Mouse (Mus musculus): ENCODE measurements at regions not wholly inside any gene's neighbourhood (a gene's known extent, or its start where the extent isn't known, plus 50 kb on each side); places are given as distances from the start of the nearest gene placed in this dataset.

DNA sequence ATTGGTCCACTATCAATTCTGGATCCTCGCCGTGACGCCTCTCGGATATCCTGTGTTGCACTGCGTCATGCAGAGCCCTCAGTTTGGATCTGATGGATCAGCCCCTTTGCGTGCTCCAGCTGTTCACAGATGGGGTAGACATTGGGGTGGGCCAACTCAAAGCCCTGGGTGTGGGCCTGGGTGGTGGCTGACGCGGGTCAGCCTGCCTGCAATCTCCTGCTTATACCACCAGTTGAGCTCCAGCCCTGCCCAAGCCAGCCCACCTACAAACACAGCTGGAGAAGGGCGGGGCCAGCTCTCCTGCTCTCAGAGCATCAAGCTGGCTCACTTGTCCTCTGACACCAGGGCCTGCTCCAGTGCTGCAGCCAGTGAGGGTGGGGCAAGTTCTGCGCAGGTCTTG, 73.1 kb downstream of the Rps15a start:
- no peaks in the 10 kb centered on the region for H3K36me3 ChIP-seq (ENCODE audit: control insufficient read depth, insufficient read depth, low read length)
- H3K4me3 ChIP-seq (ENCODE audit: insufficient read depth, low read depth, low read length) = no peak overlapping the region
- TF ChIP-seq POLR2A (IDR thresholded peaks at IDR 0.05; ENCODE audit: low read depth, low read length) (no peak), CTCF (conservative IDR thresholded peaks at IDR 0.05; ENCODE audit: insufficient read depth, insufficient read length, low read depth, low read length) (no peak)
- H3K27me3 ChIP-seq (replicated peaks; ENCODE audit: control insufficient read depth, insufficient read depth, low read length) = no peaks in the 10 kb centered on the region
- 56% methylated on average over 10 of the region's 10 CpGs for WGBS
- no peak overlapping the region for H3K27ac ChIP-seq (ENCODE audit: insufficient read depth, low read depth, low read length)
- no peak for DNase-seq
- no peaks in the 10 kb centered on the region for H3K4me1 ChIP-seq (ENCODE audit: control insufficient read depth, insufficient read depth, low read length)

GRCm38 (mm10) chr7:118039862-118040261, 76.1 kb downstream of the Rps15a start:
- H3K36me3 ChIP-seq (ENCODE audit: control insufficient read depth, insufficient read depth, low read length) = no peaks in the 10 kb centered on the region
- H3K4me1 ChIP-seq (ENCODE audit: control insufficient read depth, insufficient read depth, low read length) = no peaks in the 10 kb centered on the region
- no peak for TF ChIP-seq POLR2A (IDR thresholded peaks at IDR 0.05; ENCODE audit: low read depth, low read length)
- no peak for TF ChIP-seq CTCF (conservative IDR thresholded peaks at IDR 0.05; ENCODE audit: insufficient read depth, insufficient read length, low read depth, low read length)
- DNase-seq = no peak
- WGBS = 51% methylated on average over 4 of the region's 4 CpGs
- no peak overlapping the region for H3K4me3 ChIP-seq (ENCODE audit: insufficient read depth, low read depth, low read length)
- no peak overlapping the region for H3K27ac ChIP-seq (ENCODE audit: insufficient read depth, low read depth, low read length)
- H3K27me3 ChIP-seq (replicated peaks; ENCODE audit: control insufficient read depth, insufficient read depth, low read length) = no peaks in the 10 kb centered on the region

DNA sequence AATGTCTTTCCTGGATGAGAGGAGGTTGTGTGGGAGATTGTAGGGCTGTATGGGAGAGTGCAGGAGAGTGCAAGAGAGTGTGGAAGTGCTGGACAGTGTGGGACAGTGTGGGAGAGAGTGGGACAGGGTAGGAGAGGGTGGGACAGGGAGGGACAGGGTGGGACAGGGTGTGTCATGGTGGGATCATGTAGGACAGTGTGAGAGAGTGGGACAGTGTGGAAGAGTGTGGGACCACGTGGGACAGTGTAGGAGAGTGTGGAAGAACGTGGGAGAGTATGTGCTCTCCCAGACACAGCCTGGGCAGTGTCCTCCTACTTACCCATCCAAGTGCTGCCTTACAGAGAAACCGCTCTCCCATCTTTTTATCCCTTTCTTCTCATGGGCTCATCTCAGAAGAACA, 78.9 kb downstream of the Rps15a start:
- H3K4me1 ChIP-seq (ENCODE audit: control insufficient read depth, insufficient read depth, low read length) = no peaks in the 10 kb centered on the region
- H3K27me3 ChIP-seq (replicated peaks; ENCODE audit: control insufficient read depth, insufficient read depth, low read length) = no peaks in the 10 kb centered on the region
- 60% methylated on average over 3 of the region's 3 CpGs for WGBS
- H3K27ac ChIP-seq (ENCODE audit: insufficient read depth, low read depth, low read length) = no peak overlapping the region
- TF ChIP-seq CTCF (conservative IDR thresholded peaks at IDR 0.05; ENCODE audit: insufficient read depth, insufficient read length, low read depth, low read length) (no peak), POLR2A (IDR thresholded peaks at IDR 0.05; ENCODE audit: low read depth, low read length) (no peak)
- no peak for DNase-seq
- no peak overlapping the region for H3K4me3 ChIP-seq (ENCODE audit: insufficient read depth, low read depth, low read length)
- H3K36me3 ChIP-seq (ENCODE audit: control insufficient read depth, insufficient read depth, low read length) = no peaks in the 10 kb centered on the region

DNA sequence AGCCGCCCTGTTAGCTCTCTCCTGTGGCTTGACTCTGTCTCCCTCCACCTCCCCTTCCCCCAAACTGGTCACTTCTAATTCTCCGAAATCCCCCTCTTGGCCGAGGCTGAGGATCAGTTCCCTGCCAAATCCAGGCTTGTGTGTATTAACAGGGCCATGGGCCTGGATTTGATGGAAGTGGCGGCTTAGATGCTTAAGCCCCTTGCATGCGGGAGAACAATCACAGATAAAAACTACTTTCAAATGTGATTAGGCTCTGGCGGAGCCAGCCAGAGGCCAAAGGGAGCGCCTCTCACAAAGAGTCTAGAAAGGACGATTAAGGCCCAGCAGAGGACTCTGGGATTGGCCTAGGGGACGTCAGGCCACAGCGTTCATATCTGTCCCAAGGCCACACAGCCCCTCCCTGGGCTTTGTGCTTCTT, 89.9 kb downstream of the Rps15a start:
- H3K4me1 ChIP-seq (ENCODE audit: control insufficient read depth, insufficient read depth, low read length) = no peaks in the 10 kb centered on the region
- H3K4me3 ChIP-seq (ENCODE audit: insufficient read depth, low read depth, low read length) = no peak overlapping the region
- 47% methylated on average over 10 of the region's 10 CpGs for WGBS

GRCm38 (mm10) chr7:118004620-118005019, 111.4 kb downstream of the Rps15a start:
- Histone ChIP-seq H3K27me3 (replicated peaks; ENCODE audit: control insufficient read depth, insufficient read depth, low read length) (no peaks in the 10 kb centered on the region), H3K4me3 (ENCODE audit: insufficient read depth, low read depth, low read length) (no peak overlapping the region), H3K36me3 (ENCODE audit: control insufficient read depth, insufficient read depth, low read length) (no peaks in the 10 kb centered on the region), H3K27ac (ENCODE audit: insufficient read depth, low read depth, low read length) (no peak overlapping the region), H3K4me1 (ENCODE audit: control insufficient read depth, insufficient read depth, low read length) (no peaks in the 10 kb centered on the region)
- no peak for TF ChIP-seq POLR2A (IDR thresholded peaks at IDR 0.05; ENCODE audit: low read depth, low read length)
- no peak for TF ChIP-seq CTCF (conservative IDR thresholded peaks at IDR 0.05; ENCODE audit: insufficient read depth, insufficient read length, low read depth, low read length)
- DNase-seq = no peak
- 81% methylated on average over 7 of the region's 7 CpGs for WGBS

More for the DNA sequence above, 89.9 kb downstream of the Rps15a start:
- H3K27me3 ChIP-seq (replicated peaks; ENCODE audit: control insufficient read depth, insufficient read depth, low read length) = no peaks in the 10 kb centered on the region
- H3K36me3 ChIP-seq (ENCODE audit: control insufficient read depth, insufficient read depth, low read length) = no peaks in the 10 kb centered on the region
- H3K27ac ChIP-seq (ENCODE audit: insufficient read depth, low read depth, low read length) = no peak overlapping the region
- TF ChIP-seq CTCF (conservative IDR thresholded peaks at IDR 0.05; ENCODE audit: insufficient read depth, insufficient read length, low read depth, low read length) (no peak), POLR2A (IDR thresholded peaks at IDR 0.05; ENCODE audit: low read depth, low read length) (no peak)
- no peak for DNase-seq

DNA sequence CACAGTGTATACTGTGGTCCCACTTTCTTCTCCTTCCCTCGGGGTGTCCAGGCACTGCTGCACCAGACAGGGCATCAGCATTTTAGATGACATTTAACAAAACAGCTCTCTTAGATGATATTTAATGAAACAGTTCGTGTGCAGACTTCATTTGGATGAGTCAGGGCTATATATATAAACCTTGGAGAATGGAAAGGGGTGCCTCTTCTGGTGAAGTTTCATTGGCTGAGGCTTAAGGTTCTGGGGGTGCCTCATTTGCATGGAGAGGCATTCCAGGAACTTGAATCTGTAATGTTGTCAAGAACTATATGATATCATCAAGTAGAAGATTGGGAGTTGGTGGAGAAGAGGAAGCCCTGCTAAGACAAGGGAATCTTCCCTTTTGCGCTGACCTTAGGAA, 114.1 kb downstream of the Rps15a start:
- H3K36me3 ChIP-seq (ENCODE audit: control insufficient read depth, insufficient read depth, low read length) = no peaks in the 10 kb centered on the region
- 74% methylated on average over 3 of the region's 3 CpGs for WGBS
- no peak overlapping the region for H3K27ac ChIP-seq (ENCODE audit: insufficient read depth, low read depth, low read length)
- no peaks in the 10 kb centered on the region for H3K4me1 ChIP-seq (ENCODE audit: control insufficient read depth, insufficient read depth, low read length)
- no peaks in the 10 kb centered on the region for H3K27me3 ChIP-seq (replicated peaks; ENCODE audit: control insufficient read depth, insufficient read depth, low read length)
- no peak for DNase-seq
- TF ChIP-seq POLR2A (IDR thresholded peaks at IDR 0.05; ENCODE audit: low read depth, low read length) = no peak
- no peak for TF ChIP-seq CTCF (conservative IDR thresholded peaks at IDR 0.05; ENCODE audit: insufficient read depth, insufficient read length, low read depth, low read length)
- no peak overlapping the region for H3K4me3 ChIP-seq (ENCODE audit: insufficient read depth, low read depth, low read length)

- no peaks in the 10 kb centered on the region for H3K36me3 ChIP-seq (ENCODE audit: control insufficient read depth, insufficient read depth, low read length)
- DNase-seq = peak; percentile 37
- TF ChIP-seq CTCF (conservative IDR thresholded peaks at IDR 0.05; ENCODE audit: insufficient read depth, insufficient read length, low read depth, low read length) = no peak
- no peak for TF ChIP-seq POLR2A (IDR thresholded peaks at IDR 0.05; ENCODE audit: low read depth, low read length)
- no peaks in the 10 kb centered on the region for H3K27me3 ChIP-seq (replicated peaks; ENCODE audit: control insufficient read depth, insufficient read depth, low read length)
- H3K4me1 ChIP-seq (ENCODE audit: control insufficient read depth, insufficient read depth, low read length) = no peaks in the 10 kb centered on the region
- no peak overlapping the region for H3K4me3 ChIP-seq (ENCODE audit: insufficient read depth, low read depth, low read length)
- WGBS = 4% methylated on average over 4 of the region's 4 CpGs
- no peak overlapping the region for H3K27ac ChIP-seq (ENCODE audit: insufficient read depth, low read depth, low read length)
Measured at GRCm38 (mm10) chr7:118001121-118001520, 114.9 kb downstream of the Rps15a start.

DNA sequence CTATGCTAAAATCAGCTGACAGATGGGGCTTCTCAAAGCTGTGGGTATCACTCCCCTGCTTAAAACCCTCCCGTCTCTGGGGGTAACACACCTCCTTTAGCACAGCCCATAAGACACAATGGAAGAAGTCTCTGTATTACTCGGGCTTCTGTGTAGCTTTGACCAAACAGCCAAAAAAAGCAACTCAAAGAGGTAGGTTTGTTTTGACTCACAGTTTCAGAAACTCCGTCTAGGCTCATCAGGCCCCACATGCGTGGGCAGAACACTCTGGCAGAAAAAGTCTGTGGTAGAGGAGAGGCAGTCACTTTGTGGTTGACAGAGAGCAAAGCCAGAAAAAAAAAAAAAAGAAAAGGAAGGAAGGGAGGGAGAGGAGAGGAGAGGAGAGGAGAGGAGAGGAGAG, 133.8 kb downstream of the Rps15a start:
- TF ChIP-seq POLR2A (IDR thresholded peaks at IDR 0.05; ENCODE audit: low read depth, low read length) = no peak
- TF ChIP-seq CTCF (conservative IDR thresholded peaks at IDR 0.05; ENCODE audit: insufficient read depth, insufficient read length, low read depth, low read length) = no peak
- Histone ChIP-seq H3K27me3 (replicated peaks; ENCODE audit: control insufficient read depth, insufficient read depth, low read length) (no peaks in the 10 kb centered on the region), H3K4me1 (ENCODE audit: control insufficient read depth, insufficient read depth, low read length) (no peaks in the 10 kb centered on the region), H3K27ac (ENCODE audit: insufficient read depth, low read depth, low read length) (no peak overlapping the region), H3K36me3 (ENCODE audit: control insufficient read depth, insufficient read depth, low read length) (no peaks in the 10 kb centered on the region), H3K4me3 (ENCODE audit: insufficient read depth, low read depth, low read length) (no peak overlapping the region)
- no peak for DNase-seq
- WGBS = 74% methylated on average over 4 of the region's 4 CpGs

All from kidney, adult 2 months (tissue).